In genomic region chr6:90476941-90477518, GRCm38 (mm10) we compare ENCODE assay signal across 8 mouse cellular contexts. TPM values are rescaled to one million over a fixed set of nuclear protein-coding genes. Genes with fewer than 3 reads are reported as not detected.
A peak's percentile ranks its signal among the peaks of the same experiment; 100 is the strongest.
DNase-seq lines count a peak whose midpoint lies in the region; ATAC-seq lines count a peak whose summit lies in the region.
"Had no signal": no experiment of that assay in that cellular context is flagged by ENCODE, and none has a peak within 500 bp of the region (broad histone marks: within the 10 kb centered on the region; RNA-seq: fewer than 3 reads in every experiment).

No protein-coding gene starts in this region.

- no peaks in the 10 kb centered on the region; the same call in 1 of the 2 replicates for H3K9me3 ChIP-seq in megakaryocyte, embryonic 14.5 days
- H3K9me3 ChIP-seq: limb, embryonic 12.5 days had no signal

- no peak for ATAC-seq in megakaryocyte, adult 5-6 weeks (ENCODE audit: poor library complexity, severe bottlenecking)
- peak; percentile 60 for ATAC-seq in granulocyte monocyte progenitor cell, adult 5-6 weeks (replicated peaks; ENCODE audit: poor library complexity, severe bottlenecking)

- peak; percentile 55 for DNase-seq in cerebellum, adult 9-10 months
- peak; percentile 80 to 91 for DNase-seq in kidney, postnatal 25 days
- DNase-seq in telencephalon, adult 2 months (ENCODE audit: low read depth, low spot score): peak; percentile 59
- no peak for DNase-seq in natural killer cell, adult 2 months (ENCODE audit: low spot score in 2 of 2)

- H3K4me3 ChIP-seq in megakaryocyte, embryonic 14.5 days (replicated peaks): peak overlapping the region; percentile 62
- H3K4me3 ChIP-seq: limb, embryonic 12.5 days had no signal

- no peaks in the 10 kb centered on the region for H3K36me3 ChIP-seq in megakaryocyte, embryonic 14.5 days (replicated peaks; ENCODE audit: low read length)
- H3K36me3 ChIP-seq: limb, embryonic 12.5 days had no signal

- peaks cover 68% of the 10 kb centered on the region for H3K4me1 ChIP-seq in megakaryocyte, embryonic 14.5 days

- H3K27me3 ChIP-seq in megakaryocyte, embryonic 14.5 days (replicated peaks): peaks cover 60% of the 10 kb centered on the region
- H3K27me3 ChIP-seq: limb, embryonic 12.5 days had no signal

RNA-seq across cellular contexts. Expression of gene Aldh1l1, which starts 9.2 kb away (rescaled TPM):
- polyA plus RNA-seq in megakaryocyte, embryonic 14.5 days (2012; ENCODE audit: insufficient read depth, low replicate concordance): 7.3 and 7.4 TPM in 2 replicates
- total RNA-seq in megakaryocyte, adult 5-6 weeks (2015): 0.31 and 0.68 TPM in 2 replicates
- total RNA-seq in megakaryocyte, adult 5-6 weeks (2017): 0.45 and 0.55 TPM in 2 replicates
- total RNA-seq in granulocyte monocyte progenitor cell, adult 5-6 weeks (2014; fragmentation: Nextera tagmentation): 4.0 and 9.5 TPM in 2 replicates
- 2.6 and 2.8 TPM in 2 replicates for total RNA-seq in granulocyte monocyte progenitor cell, adult 5-6 weeks (2017)

RNA-seq across cellular contexts. Expression of gene Klf15, which starts 14.7 kb away (rescaled TPM):
- polyA plus RNA-seq in megakaryocyte, embryonic 14.5 days (2012; ENCODE audit: insufficient read depth, low replicate concordance): 0.12 and 3.0 TPM in 2 replicates
- not detected in 2 replicates for total RNA-seq in megakaryocyte, adult 5-6 weeks (2015)
- total RNA-seq in megakaryocyte, adult 5-6 weeks (2017): not detected in 2 replicates
- total RNA-seq in granulocyte monocyte progenitor cell, adult 5-6 weeks (2014; fragmentation: Nextera tagmentation): not detected in 2 replicates
- not detected in 2 replicates for total RNA-seq in granulocyte monocyte progenitor cell, adult 5-6 weeks (2017)

RNA-seq across cellular contexts. Expression of gene Cfap100, which starts 48.4 kb away (rescaled TPM):
- 0.20 TPM in 1 of 2 replicates, not detected in the other for polyA plus RNA-seq in megakaryocyte, embryonic 14.5 days (2012; ENCODE audit: insufficient read depth, low replicate concordance)
- not detected in 2 replicates for total RNA-seq in megakaryocyte, adult 5-6 weeks (2015)
- not detected in 2 replicates for total RNA-seq in megakaryocyte, adult 5-6 weeks (2017)
- not detected in 2 replicates for total RNA-seq in granulocyte monocyte progenitor cell, adult 5-6 weeks (2014; fragmentation: Nextera tagmentation)
- total RNA-seq in granulocyte monocyte progenitor cell, adult 5-6 weeks (2017): not detected in 2 replicates

Comparison
In these comparisons a context has a peak if more than half of its experiments do, and no peak if none do; other contexts are left out.
1. DNase-seq: peak in cerebellum, adult 9-10 months (single experiment), kidney, postnatal 25 days (2 of 2) and telencephalon, adult 2 months (single experiment); none in natural killer cell, adult 2 months (0 of 2).